Mouse (Mus musculus) C2C12 (cell line): ENCODE measurements at regions not wholly inside any gene's neighbourhood (a gene's known extent, or its start where the extent isn't known, plus 50 kb on each side); places are given as distances from the start of the nearest gene placed in this dataset.

Source experiments
- H3K27me3 ChIP-seq: one replicate; pipeline ENCODE4 v1.6.1; 2011; ENCODE audit not compliant: control insufficient read depth, insufficient read depth, insufficient read length
- H3K36me3 ChIP-seq: one replicate; pipeline ENCODE4 v1.6.1; 2011; ENCODE audit not compliant: control insufficient read depth, insufficient read depth
- H3K4me3 ChIP-seq: one replicate; pipeline ENCODE4 v1.5.1; 2011; ENCODE audit warnings: mild to moderate bottlenecking, control low read depth; ENCODE audit not compliant: poor library complexity, insufficient read depth, severe bottlenecking
- H3K79me2 ChIP-seq: one replicate; pipeline ENCODE4 v1.6.1; 2011; ENCODE audit not compliant: control insufficient read depth, insufficient read depth
- H3K79me3 ChIP-seq: one replicate; pipeline ENCODE4 v1.6.1; 2011; ENCODE audit warnings: low read depth, control low read depth
- H3ac ChIP-seq: one replicate; pipeline ENCODE3; 2011; ENCODE audit warnings: low read depth; ENCODE audit not compliant: control insufficient read depth, insufficient read length
- CEBPB ChIP-seq: IDR thresholded peaks from one replicate; pipeline ENCODE4 v1.6.1; 2011; ENCODE audit warnings: low read depth, mild to moderate bottlenecking, control low read depth, moderate library complexity
- CTCF ChIP-seq: IDR thresholded peaks from one replicate; pipeline ENCODE4 v1.5.1; 2011; ENCODE audit not compliant: control insufficient read depth, insufficient read depth, insufficient read length
- FOSL1 ChIP-seq: IDR thresholded peaks from one replicate; pipeline ENCODE4 v1.8.0; 2011; ENCODE audit warnings: mild to moderate bottlenecking, low read length; ENCODE audit not compliant: poor library complexity, insufficient read depth, severe bottlenecking
- MAX ChIP-seq: IDR thresholded peaks from one replicate; pipeline ENCODE4 v1.6.1; 2011; ENCODE audit warnings: mild to moderate bottlenecking, control low read depth
- MYOD1 ChIP-seq: IDR thresholded peaks from one replicate; pipeline ENCODE4 v1.6.1; 2011; ENCODE audit warnings: low read depth; ENCODE audit not compliant: control insufficient read depth, insufficient read length
- MYOG ChIP-seq: IDR thresholded peaks from one replicate; pipeline ENCODE4 v1.6.1; 2011; ENCODE audit not compliant: control insufficient read depth, insufficient read length; ENCODE audit errors: extremely low read depth
- USF1 ChIP-seq: IDR thresholded peaks from one replicate; pipeline ENCODE4 v1.6.1; 2011; ENCODE audit warnings: low read depth, mild to moderate bottlenecking, control low read depth, moderate library complexity

DNA sequence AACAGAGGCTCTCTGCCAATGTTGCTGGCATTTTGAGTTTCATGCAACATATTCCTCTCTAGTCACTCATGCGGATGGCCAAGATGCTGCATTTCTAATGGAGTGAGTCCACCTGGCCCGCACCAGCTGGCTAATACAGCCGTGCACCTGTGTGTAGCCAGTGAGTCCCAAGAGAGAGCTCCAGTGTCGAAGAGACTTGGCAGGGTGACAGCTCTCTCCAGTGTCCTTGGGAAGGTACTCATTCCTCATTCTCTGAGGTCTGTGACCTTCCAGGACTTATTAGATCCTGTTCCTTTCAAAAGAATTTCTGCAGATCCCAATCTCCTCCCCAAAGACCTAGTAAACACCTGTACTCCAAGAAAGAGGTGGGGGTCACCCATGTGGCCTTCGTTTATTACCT lies 109.9 kb downstream of the Hs3st3b1 start:
- Histone ChIP-seq H3K36me3 (no peaks in the 10 kb centered on the region), H3ac (no peak overlapping the region), H3K4me3 (no peak overlapping the region), H3K27me3 (no peaks in the 10 kb centered on the region), H3K79me2 (no peaks in the 10 kb centered on the region), H3K79me3 (no peaks in the 10 kb centered on the region)
- no peak for TF ChIP-seq MYOD1
- no peak for TF ChIP-seq CEBPB
- no peak for TF ChIP-seq MYOG
- no peak for TF ChIP-seq CTCF
- no peak for TF ChIP-seq FOSL1
- no peak for TF ChIP-seq USF1
- TF ChIP-seq MAX, result no peak

DNA sequence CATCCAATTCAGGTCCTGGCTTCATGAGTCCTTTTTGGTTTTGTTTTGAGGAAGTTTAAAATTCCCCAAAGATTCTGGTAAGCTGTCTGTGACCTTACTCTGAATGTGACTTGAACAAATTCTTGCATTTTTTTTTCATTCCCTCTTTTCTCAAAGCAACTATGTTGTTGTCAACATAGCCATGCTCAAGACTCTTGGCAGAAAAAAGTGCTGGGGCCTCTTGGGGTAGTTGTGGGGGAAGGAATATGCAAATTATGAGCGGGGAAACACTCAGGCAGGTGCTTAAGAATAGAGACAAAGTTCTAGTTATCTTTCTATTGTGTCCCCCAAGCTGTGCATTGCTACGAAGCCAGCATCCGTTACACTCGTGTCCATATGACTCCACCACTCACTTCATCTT lies 99.2 kb downstream of the Hs3st3b1 start:
- Histone ChIP-seq H3K4me3 (no peak overlapping the region), H3K79me2 (no peaks in the 10 kb centered on the region), H3K36me3 (no peaks in the 10 kb centered on the region), H3K79me3 (no peaks in the 10 kb centered on the region), H3ac (no peak overlapping the region), H3K27me3 (no peaks in the 10 kb centered on the region)
- TF ChIP-seq MYOD1 (no peak), MAX (no peak), MYOG (no peak), CTCF (no peak), CEBPB (no peak), USF1 (no peak)

DNA sequence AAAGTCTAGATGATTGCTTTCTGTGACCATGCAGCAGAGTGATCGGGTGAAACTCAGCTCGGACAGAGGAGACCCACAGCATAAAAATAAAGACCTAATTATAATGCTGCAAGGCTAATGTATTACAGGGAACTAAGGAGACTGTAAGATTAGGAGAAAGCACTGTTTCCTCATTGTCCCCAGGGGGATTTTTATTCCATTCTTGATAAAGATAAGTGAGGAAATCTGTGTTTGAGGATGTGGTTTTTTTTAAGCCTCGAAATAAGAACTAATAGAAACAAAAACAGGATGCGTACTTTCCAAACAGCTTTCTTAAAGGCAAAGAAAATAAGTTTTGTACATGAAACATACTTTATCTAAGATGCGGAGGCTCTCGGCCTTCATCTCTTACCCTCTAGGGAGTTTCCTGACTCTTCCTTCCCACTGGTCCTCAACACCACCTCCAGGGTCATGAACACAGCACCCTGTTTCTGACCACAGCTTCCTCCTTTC lies 94.8 kb downstream of the Hs3st3b1 start:
- no peaks in the 10 kb centered on the region for H3K27me3 ChIP-seq
- no peaks in the 10 kb centered on the region for H3K36me3 ChIP-seq
- TF ChIP-seq FOSL1 (no peak), CEBPB (no peak), CTCF (no peak), MAX (no peak), USF1 (no peak), MYOG (no peak), MYOD1 (no peak)
- H3K79me3 ChIP-seq, result no peaks in the 10 kb centered on the region
- no peak overlapping the region for H3ac ChIP-seq
- no peaks in the 10 kb centered on the region for H3K79me2 ChIP-seq
- no peak overlapping the region for H3K4me3 ChIP-seq

DNA sequence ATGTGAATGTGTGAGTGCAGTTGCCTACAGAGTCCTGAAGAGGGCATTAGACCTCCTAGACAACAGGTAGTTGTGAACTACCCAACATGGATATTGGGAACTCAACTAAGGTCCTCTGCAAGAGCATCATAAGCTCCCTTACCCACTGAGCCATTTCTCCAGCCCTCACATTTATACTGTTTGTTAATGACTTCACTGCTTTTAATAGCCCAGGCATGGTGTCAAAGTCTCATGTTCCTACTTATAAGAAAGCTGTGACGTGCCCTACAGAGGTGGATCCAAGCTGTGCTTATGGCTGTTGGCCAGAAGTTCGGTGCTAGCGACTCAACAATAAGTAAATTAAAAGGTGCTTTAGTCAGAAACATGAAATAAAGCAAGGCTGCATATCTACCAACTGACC lies 88.6 kb downstream of the Hs3st3b1 start:
- H3K27me3 ChIP-seq, result no peaks in the 10 kb centered on the region
- no peak overlapping the region for H3K4me3 ChIP-seq
- no peak for TF ChIP-seq CEBPB
- no peak overlapping the region for H3ac ChIP-seq
- no peaks in the 10 kb centered on the region for H3K79me3 ChIP-seq
- no peaks in the 10 kb centered on the region for H3K36me3 ChIP-seq
- H3K79me2 ChIP-seq, result no peaks in the 10 kb centered on the region

DNA sequence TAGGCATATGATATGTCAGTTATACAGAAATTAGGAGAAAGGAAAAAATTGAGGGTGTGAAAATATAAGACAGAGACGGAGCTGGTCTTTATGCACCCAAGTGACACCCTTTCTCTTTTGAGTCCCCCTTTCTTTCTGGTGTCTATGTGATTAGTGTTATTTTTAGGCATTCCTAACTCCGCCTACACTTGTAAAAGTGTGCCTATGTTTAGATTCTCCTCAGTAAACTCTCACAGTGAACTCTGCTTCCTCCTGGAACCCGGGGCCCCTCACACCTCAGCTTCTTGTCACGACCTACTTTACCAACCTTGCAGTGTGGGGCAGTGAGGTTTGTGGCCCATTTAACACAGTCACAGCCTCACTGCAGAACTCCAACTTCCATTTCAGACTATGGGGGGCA lies 88.0 kb downstream of the Hs3st3b1 start:
- Histone ChIP-seq H3K79me2 (no peaks in the 10 kb centered on the region), H3K27me3 (no peaks in the 10 kb centered on the region), H3K79me3 (no peaks in the 10 kb centered on the region), H3ac (no peak overlapping the region), H3K4me3 (no peak overlapping the region), H3K36me3 (no peaks in the 10 kb centered on the region)
- no peak for TF ChIP-seq CTCF
- TF ChIP-seq MYOD1, result no peak
- no peak for TF ChIP-seq MYOG
- no peak for TF ChIP-seq MAX
- no peak for TF ChIP-seq CEBPB
- no peak for TF ChIP-seq USF1
- no peak for TF ChIP-seq FOSL1

DNA sequence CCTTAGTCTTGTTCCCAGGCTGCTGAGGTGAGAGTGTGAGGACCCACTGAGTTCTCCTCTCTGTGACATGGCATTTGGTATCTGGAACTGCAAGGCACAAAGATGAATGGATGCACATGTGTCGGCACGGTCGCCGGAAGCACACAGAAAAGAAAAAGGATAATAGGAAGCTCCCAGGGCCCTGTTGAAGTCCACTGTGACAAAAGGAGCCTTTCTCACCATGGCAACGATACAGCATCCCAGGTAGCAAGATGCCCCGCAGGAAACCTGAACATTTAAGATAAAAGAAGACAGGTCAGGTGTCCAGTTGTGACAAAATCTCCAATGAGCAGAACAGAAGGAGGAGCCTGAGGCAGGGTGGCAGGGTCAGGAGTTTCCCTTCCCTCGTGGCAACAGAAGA lies 87.5 kb downstream of the Hs3st3b1 start:
- Histone ChIP-seq H3K79me3 (no peaks in the 10 kb centered on the region), H3K79me2 (no peaks in the 10 kb centered on the region), H3ac (no peak overlapping the region), H3K4me3 (no peak overlapping the region), H3K36me3 (no peaks in the 10 kb centered on the region), H3K27me3 (no peaks in the 10 kb centered on the region)
- TF ChIP-seq MYOG (no peak), USF1 (no peak), CTCF (no peak), CEBPB (no peak), MYOD1 (no peak), FOSL1 (no peak), MAX (no peak)
